Mouse (Mus musculus): ENCODE results near the gene Btbd19. TPM values are rescaled to one million over a fixed set of nuclear protein-coding genes. Genes with fewer than 3 reads are reported as not detected.
A peak's percentile ranks its signal among the peaks of the same experiment; 100 is the strongest.

Btbd19 gene
- polyA plus RNA-seq, 1 experiment from 2014 or later = 3.6 TPM

- H3K27ac ChIP-seq (replicated peaks) = no peak overlapping the region
- no peak for DNase-seq (ENCODE audit: low spot score)
- peaks cover 56% of the 10 kb centered on the region for H3K36me3 ChIP-seq (replicated peaks)
- H3K9me3 ChIP-seq = no peaks in the 10 kb centered on the region
- no peaks in the 10 kb centered on the region for H3K27me3 ChIP-seq (replicated peaks; ENCODE audit: low read depth, poor library complexity, severe bottlenecking)
- H3K4me1 ChIP-seq = peaks cover 7% of the 10 kb centered on the region
- 88% methylated on average over 18 of the region's 18 CpGs for WGBS
- H3K4me3 ChIP-seq = no peak overlapping the region
Measured at GRCm38 (mm10) chr4:117148047-117148713, 22.7 kb upstream of the Btbd19 start.

- Histone ChIP-seq H3K36me3 (replicated peaks) (peaks cover 37% of the 10 kb centered on the region), H3K27ac (replicated peaks) (no peak overlapping the region), H3K27me3 (replicated peaks; ENCODE audit: low read depth, poor library complexity, severe bottlenecking) (no peaks in the 10 kb centered on the region), H3K4me3 (no peak overlapping the region), H3K4me1 (peaks cover 4% of the 10 kb centered on the region; the same call in 1 of the 2 replicates), H3K9me3 (no peaks in the 10 kb centered on the region)
- 31% methylated on average over 15 of the region's 15 CpGs for WGBS
- DNase-seq (ENCODE audit: low spot score) = peak; percentile 88
Measured at GRCm38 (mm10) chr4:117146176-117146575, 20.7 kb upstream of the Btbd19 start.

- peaks cover 27% of the 10 kb centered on the region for H3K36me3 ChIP-seq (replicated peaks)
- no peaks in the 10 kb centered on the region for H3K9me3 ChIP-seq
- WGBS = 91% methylated on average over 13 of the region's 13 CpGs
- H3K4me1 ChIP-seq = peaks cover 8% of the 10 kb centered on the region; the same call in 1 of the 2 replicates
- H3K27ac ChIP-seq (replicated peaks) = no peak overlapping the region
- no peaks in the 10 kb centered on the region for H3K27me3 ChIP-seq (replicated peaks; ENCODE audit: low read depth, poor library complexity, severe bottlenecking)
- DNase-seq (ENCODE audit: low spot score) = no peak
- H3K4me3 ChIP-seq = no peak overlapping the region
Measured at GRCm38 (mm10) chr4:117145248-117145647, 19.7 kb upstream of the Btbd19 start.

GRCm38 (mm10) chr4:117143023-117143422 is 17.5 kb upstream of the Btbd19 start:
- H3K4me1 ChIP-seq = peaks cover 18% of the 10 kb centered on the region

GRCm38 (mm10) chr4:117140613-117141012 is 15.1 kb upstream of the Btbd19 start:
- Histone ChIP-seq H3K27ac (replicated peaks) (no peak overlapping the region), H3K4me3 (no peak overlapping the region), H3K4me1 (peaks cover 27% of the 10 kb centered on the region), H3K36me3 (replicated peaks) (no peaks in the 10 kb centered on the region), H3K27me3 (replicated peaks; ENCODE audit: low read depth, poor library complexity, severe bottlenecking) (no peaks in the 10 kb centered on the region), H3K9me3 (no peaks in the 10 kb centered on the region)
- 42% methylated on average over 4 of the region's 4 CpGs for WGBS
- DNase-seq (ENCODE audit: low spot score) = no peak

More at GRCm38 (mm10) chr4:117143023-117143422, 17.5 kb upstream of the Btbd19 start:
- WGBS = 73% methylated on average over 7 of the region's 7 CpGs
- no peaks in the 10 kb centered on the region for H3K27me3 ChIP-seq (replicated peaks; ENCODE audit: low read depth, poor library complexity, severe bottlenecking)
- no peak overlapping the region for H3K4me3 ChIP-seq
- H3K36me3 ChIP-seq (replicated peaks) = peaks cover 5% of the 10 kb centered on the region; the same call in 1 of the 2 replicates
- H3K27ac ChIP-seq (replicated peaks) = no peak overlapping the region
- DNase-seq (ENCODE audit: low spot score) = no peak
- no peaks in the 10 kb centered on the region for H3K9me3 ChIP-seq

GRCm38 (mm10) chr4:117139217-117139612 is 13.7 kb upstream of the Btbd19 start:
- H3K27me3 ChIP-seq (replicated peaks; ENCODE audit: low read depth, poor library complexity, severe bottlenecking) = 0 out of 2 replicates have a peak, but pooled peaks cover 3% of the 10 kb centered on the region
- WGBS = 4% methylated on average over 2 of the region's 2 CpGs

GRCm38 (mm10) chr4:117138295-117139216 is 13.0 kb upstream of the Btbd19 start:
- H3K27me3 ChIP-seq (replicated peaks; ENCODE audit: low read depth, poor library complexity, severe bottlenecking) = peaks cover 4% of the 10 kb centered on the region
- no peaks in the 10 kb centered on the region for H3K36me3 ChIP-seq (replicated peaks)
- H3K27ac ChIP-seq (replicated peaks) = peak overlapping the region; percentile 51
- no peak overlapping the region for H3K4me3 ChIP-seq
- WGBS = 71% methylated on average over 16 of the region's 17 CpGs
- DNase-seq (ENCODE audit: low spot score) = no peak
- peaks cover 37% of the 10 kb centered on the region for H3K4me1 ChIP-seq
- no peaks in the 10 kb centered on the region for H3K9me3 ChIP-seq

More at GRCm38 (mm10) chr4:117139217-117139612, 13.7 kb upstream of the Btbd19 start:
- no peaks in the 10 kb centered on the region for H3K9me3 ChIP-seq
- H3K36me3 ChIP-seq (replicated peaks) = no peaks in the 10 kb centered on the region
- H3K27ac ChIP-seq (replicated peaks) = no peak overlapping the region
- DNase-seq (ENCODE audit: low spot score) = peak; percentile 53
- no peak overlapping the region for H3K4me3 ChIP-seq
- H3K4me1 ChIP-seq = peaks cover 33% of the 10 kb centered on the region

- Histone ChIP-seq H3K27ac (replicated peaks) (no peak overlapping the region), H3K4me1 (peaks cover 56% of the 10 kb centered on the region), H3K36me3 (replicated peaks) (0 out of 2 replicates have a peak, but pooled peaks cover 7% of the 10 kb centered on the region), H3K27me3 (replicated peaks; ENCODE audit: low read depth, poor library complexity, severe bottlenecking) (peaks cover 29% of the 10 kb centered on the region), H3K4me3 (no peak overlapping the region), H3K9me3 (no peaks in the 10 kb centered on the region)
- no peak for DNase-seq (ENCODE audit: low spot score)
- WGBS = 17% methylated on average over 8 of the region's 8 CpGs
Measured at GRCm38 (mm10) chr4:117136034-117136433, 10.5 kb upstream of the Btbd19 start.

- Histone ChIP-seq H3K4me1 (peaks cover 62% of the 10 kb centered on the region), H3K27me3 (replicated peaks; ENCODE audit: low read depth, poor library complexity, severe bottlenecking) (peaks cover 42% of the 10 kb centered on the region), H3K4me3 (peak overlapping the region; percentile 92), H3K9me3 (no peaks in the 10 kb centered on the region), H3K27ac (replicated peaks) (no peak overlapping the region), H3K36me3 (replicated peaks) (peaks cover 19% of the 10 kb centered on the region)
- 30% methylated on average over 2 of the region's 2 CpGs for WGBS
- no peak for DNase-seq (ENCODE audit: low spot score)
Measured at GRCm38 (mm10) chr4:117134601-117134995, 9.1 kb upstream of the Btbd19 start.

- WGBS = 2% methylated on average over 48 of the region's 48 CpGs
- DNase-seq (ENCODE audit: low spot score) = peak; percentile 96
- Histone ChIP-seq H3K36me3 (replicated peaks) (peaks cover 24% of the 10 kb centered on the region), H3K9me3 (no peaks in the 10 kb centered on the region), H3K4me3 (peak within 1 kb of the TSS; percentile 92), H3K4me1 (peaks cover 61% of the 10 kb centered on the region), H3K27me3 (replicated peaks; ENCODE audit: low read depth, poor library complexity, severe bottlenecking) (peaks cover 45% of the 10 kb centered on the region), H3K27ac (replicated peaks) (peak within 1 kb of the TSS; percentile 83)
Measured at GRCm38 (mm10) chr4:117133817-117134600, 8.5 kb upstream of the Btbd19 start, which contains the start of gene Plk3. TSS of gene Plk3 (minus strand) at chr4:117133963.

GRCm38 (mm10) chr4:117133366-117133796 is 7.9 kb upstream of the Btbd19 start:
- peak overlapping the region; percentile 83 for H3K27ac ChIP-seq (replicated peaks)
- H3K36me3 ChIP-seq (replicated peaks) = peaks cover 30% of the 10 kb centered on the region
- peaks cover 54% of the 10 kb centered on the region for H3K4me1 ChIP-seq
- no peak for DNase-seq (ENCODE audit: low spot score)
- H3K4me3 ChIP-seq = peak overlapping the region; percentile 92
- peaks cover 45% of the 10 kb centered on the region for H3K27me3 ChIP-seq (replicated peaks; ENCODE audit: low read depth, poor library complexity, severe bottlenecking)
- H3K9me3 ChIP-seq = no peaks in the 10 kb centered on the region
- WGBS = under 1% methylated on average over 42 of the region's 42 CpGs

GRCm38 (mm10) chr4:117132794-117133143 is 7.2 kb upstream of the Btbd19 start:
- Histone ChIP-seq H3K27me3 (replicated peaks; ENCODE audit: low read depth, poor library complexity, severe bottlenecking) (peaks cover 45% of the 10 kb centered on the region), H3K27ac (replicated peaks) (0 out of 2 replicates have a peak overlapping the region, but pooled peaks have one; percentile 2), H3K4me3 (peak overlapping the region; percentile 92), H3K9me3 (no peaks in the 10 kb centered on the region), H3K4me1 (peaks cover 52% of the 10 kb centered on the region), H3K36me3 (replicated peaks) (peaks cover 36% of the 10 kb centered on the region)
- no peak for DNase-seq (ENCODE audit: low spot score)
- 3% methylated on average over 11 of the region's 11 CpGs for whole genome bisulfite sequencing

Data from embryonic facial prominence, embryonic 10.5 days (tissue).